In genomic region chr1:87326742-87327163, GRCm38 (mm10) we compare ENCODE assay signal across 8 mouse cellular contexts. TPM values are rescaled to one million over a fixed set of nuclear protein-coding genes. Genes with fewer than 3 reads are reported as not detected.
DNase-seq lines count a peak whose midpoint lies in the region; ATAC-seq and TF ChIP-seq lines count a peak whose summit lies in the region.

Gene Gigyf2, plus strand, starts transcription at chr1:87326998.

- peak; percentile 98 for ATAC-seq in embryonic facial prominence, embryonic 14.5 days (ENCODE audit: low read depth)
- peak; percentile 97 for ATAC-seq in limb, embryonic 13.5 days (ENCODE audit: low FRiP score, low read depth)
- peak; percentile 97 for ATAC-seq in midbrain, embryonic 16.5 days

- no peak for TF ChIP-seq CTCF in heart, adult 2 months (IDR thresholded peaks at IDR 0.05)

- peaks cover 9% of the 10 kb centered on the region for H3K4me1 ChIP-seq in embryonic facial prominence, embryonic 14.5 days (ENCODE audit: control insufficient read depth, insufficient read depth, low read length)
- H3K4me1 ChIP-seq in heart, adult 2 months (ENCODE audit: control insufficient read depth, insufficient read depth, low read length), result peaks cover 5% of the 10 kb centered on the region
- peaks cover 13% of the 10 kb centered on the region for H3K4me1 ChIP-seq in limb, embryonic 13.5 days
- H3K4me1 ChIP-seq in midbrain, embryonic 16.5 days (ENCODE audit: control insufficient read depth, insufficient read depth, low read length), result peaks cover 8% of the 10 kb centered on the region

- H3K9me3 ChIP-seq in embryonic facial prominence, embryonic 14.5 days (ENCODE audit: control insufficient read depth, low read length), result no peaks in the 10 kb centered on the region
- 0 out of 2 replicates have a peak, but pooled peaks cover under 1% of the 10 kb centered on the region for H3K9me3 ChIP-seq in limb, embryonic 13.5 days
- H3K9me3 ChIP-seq in midbrain, embryonic 16.5 days (replicated peaks; ENCODE audit: control insufficient read depth, low read length, poor library complexity, severe bottlenecking), result peaks cover 2% of the 10 kb centered on the region; the same call in 1 of the 2 replicates

- 0 out of 2 replicates have a peak, but pooled peaks have one; percentile 45 for TF ChIP-seq EP300 in heart, adult 2 months (IDR thresholded peaks at IDR 0.05; ENCODE audit: insufficient read depth, low read depth, low read length)

- peak within 1 kb of the TSS; percentile 94 for H3K27ac ChIP-seq in embryonic facial prominence, embryonic 14.5 days (replicated peaks; ENCODE audit: low read depth, low read length)
- peak within 1 kb of the TSS; percentile 90 for H3K27ac ChIP-seq in heart, adult 2 months
- H3K27ac ChIP-seq in limb, embryonic 13.5 days, result peak within 1 kb of the TSS; percentile 94
- H3K27ac ChIP-seq in midbrain, embryonic 16.5 days (ENCODE audit: low read length), result peak within 1 kb of the TSS; percentile 96

- 0% methylated on average over 12 of the region's 36 CpGs for WGBS in embryonic facial prominence, embryonic 14.5 days
- under 1% methylated on average over 36 of the region's 36 CpGs for WGBS in heart, adult 2 months
- WGBS in limb, embryonic 13.5 days, result under 1% methylated on average over 36 of the region's 36 CpGs
- WGBS in midbrain, embryonic 16.5 days, result under 1% methylated on average over 35 of the region's 36 CpGs

- peak within 1 kb of the TSS; percentile 98 for H3K4me3 ChIP-seq in embryonic facial prominence, embryonic 14.5 days (ENCODE audit: low read depth, low read length)
- H3K4me3 ChIP-seq in heart, adult 2 months, result peak within 1 kb of the TSS; percentile 98
- H3K4me3 ChIP-seq in limb, embryonic 13.5 days, result peak within 1 kb of the TSS; percentile 91
- H3K4me3 ChIP-seq in midbrain, embryonic 16.5 days (ENCODE audit: low read depth, low read length), result peak within 1 kb of the TSS; percentile 93

- peak; percentile 72 for TF ChIP-seq POLR2A in heart, adult 2 months (IDR thresholded peaks at IDR 0.05; ENCODE audit: insufficient read depth, low read depth, low read length)

- H3K36me3 ChIP-seq in embryonic facial prominence, embryonic 14.5 days (ENCODE audit: control insufficient read depth, insufficient read depth, low read length), result peaks cover 9% of the 10 kb centered on the region; the same call in 1 of the 2 replicates
- peaks cover 10% of the 10 kb centered on the region for H3K36me3 ChIP-seq in heart, adult 2 months (ENCODE audit: control insufficient read depth, insufficient read depth, low read length)
- H3K36me3 ChIP-seq in limb, embryonic 13.5 days, result peaks cover 5% of the 10 kb centered on the region
- H3K36me3 ChIP-seq in midbrain, embryonic 16.5 days (ENCODE audit: control insufficient read depth, insufficient read depth, low read length), result no peaks in the 10 kb centered on the region

- no peaks in the 10 kb centered on the region for H3K27me3 ChIP-seq in embryonic facial prominence, embryonic 14.5 days (replicated peaks; ENCODE audit: control insufficient read depth, insufficient read depth, low read length)
- no peaks in the 10 kb centered on the region for H3K27me3 ChIP-seq in heart, adult 2 months (ENCODE audit: control insufficient read depth, insufficient read depth, low read length)
- H3K27me3 ChIP-seq in limb, embryonic 13.5 days, result no peaks in the 10 kb centered on the region
- H3K27me3 ChIP-seq in midbrain, embryonic 16.5 days (ENCODE audit: control insufficient read depth, insufficient read depth, low read depth, low read length), result no peaks in the 10 kb centered on the region

- no peaks in the 10 kb centered on the region for H3K79me2 ChIP-seq in heart, adult 2 months (replicated peaks; ENCODE audit: control insufficient read depth, insufficient read depth, low read length)

- intact Hi-C loops in heart, adult 2 months (cut with DNase I), result no loop called here

- peak; percentile 97 for DNase-seq in 3T3-L1 (ENCODE audit: low read depth, low spot score)
- peak; percentile 96 to 97 for DNase-seq in adrenal gland, postnatal 4 days (ENCODE audit: low spot score in 2 of 2)
- peak; percentile 97 for DNase-seq in embryonic facial prominence, embryonic 14.5 days (ENCODE audit: low spot score)
- peak; percentile 97 to 98 for DNase-seq in heart, adult 2 months
- peak; percentile 96 to 97 for DNase-seq in kidney, adult 8-10 months
- peak; percentile 89 to 97 for DNase-seq in spleen, postnatal 10 days (ENCODE audit: low spot score in 2 of 2)

- peak within 1 kb of the TSS; percentile 78 for H3K4me2 ChIP-seq in embryonic facial prominence, embryonic 14.5 days (ENCODE audit: low read depth, low read length)
- peak within 1 kb of the TSS; percentile 79 for H3K4me2 ChIP-seq in limb, embryonic 13.5 days (replicated peaks)
- H3K4me2 ChIP-seq in midbrain, embryonic 16.5 days (ENCODE audit: low read length), result peak within 1 kb of the TSS; percentile 79

- peak within 1 kb of the TSS; percentile 95 for H3K9ac ChIP-seq in embryonic facial prominence, embryonic 14.5 days (ENCODE audit: low read depth, low read length)
- peak within 1 kb of the TSS; percentile 89 for H3K9ac ChIP-seq in heart, adult 2 months (ENCODE audit: low read depth, low read length)
- peak within 1 kb of the TSS; percentile 97 for H3K9ac ChIP-seq in limb, embryonic 13.5 days
- H3K9ac ChIP-seq in midbrain, embryonic 16.5 days (ENCODE audit: low read depth, low read length), result peak within 1 kb of the TSS; percentile 99

RNA-seq across cellular contexts. Expression of gene Gigyf2, which starts in this region (rescaled TPM):
- total RNA-seq in adrenal gland, postnatal 4 days (2021), result 10 to 100 TPM; 73.9 to 84.0 TPM
- 41.6 and 46.8 TPM in 2 replicates for polyA plus RNA-seq in embryonic facial prominence, embryonic 14.5 days (2014; fragmentation: Nextera tagmentation; extraction: Ambion mirVana)
- 10 to 100 TPM; 47.4 to 47.7 TPM for total RNA-seq in heart, adult 2 months (2021)
- 19.3 and 33.5 TPM in 2 replicates for polyA plus RNA-seq in heart, adult 2 months (2012; rRNA removed)
- 62.7 and 65.3 TPM in 2 replicates for polyA plus RNA-seq in limb, embryonic 13.5 days (2015; fragmentation: Nextera tagmentation; extraction: Ambion mirVana)
- 66.4 and 75.4 TPM in 2 replicates for polyA plus RNA-seq in midbrain, embryonic 16.5 days (2015; fragmentation: Nextera tagmentation; extraction: Ambion mirVana)

Comparison
In these comparisons a context has a peak if more than half of its experiments do, and no peak if none do; other contexts are left out.
1. Peak in every context shown above with its lines: DNase-seq, ATAC-seq, H3K4me3 ChIP-seq and H3K27ac ChIP-seq.